Mouse (Mus musculus): ENCODE measurements around the gene Disp3.

The Disp3 gene

DNA sequence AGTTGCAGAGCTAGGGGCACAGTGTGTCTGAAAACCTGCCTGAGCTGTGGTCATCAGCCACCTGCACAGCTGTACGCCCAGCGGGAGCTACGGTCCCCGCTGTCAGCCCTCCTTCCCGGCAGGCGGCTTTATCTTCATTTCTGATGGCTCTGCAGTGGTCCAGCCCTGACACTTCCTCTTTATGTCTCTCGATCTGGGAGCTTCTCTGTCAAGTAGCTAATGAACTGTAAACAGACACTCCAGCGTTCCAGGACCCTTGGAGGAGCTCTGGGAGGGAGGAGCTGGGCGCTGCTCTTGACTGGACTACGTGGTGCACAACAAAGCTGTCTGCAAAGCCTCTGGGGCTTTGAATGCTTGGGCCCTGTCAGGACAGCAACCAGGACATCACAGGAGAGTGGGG, 67.1 kb downstream of the Disp3 start:
- DNase-seq (ENCODE audit: low spot score): peak; percentile 63

DNA sequence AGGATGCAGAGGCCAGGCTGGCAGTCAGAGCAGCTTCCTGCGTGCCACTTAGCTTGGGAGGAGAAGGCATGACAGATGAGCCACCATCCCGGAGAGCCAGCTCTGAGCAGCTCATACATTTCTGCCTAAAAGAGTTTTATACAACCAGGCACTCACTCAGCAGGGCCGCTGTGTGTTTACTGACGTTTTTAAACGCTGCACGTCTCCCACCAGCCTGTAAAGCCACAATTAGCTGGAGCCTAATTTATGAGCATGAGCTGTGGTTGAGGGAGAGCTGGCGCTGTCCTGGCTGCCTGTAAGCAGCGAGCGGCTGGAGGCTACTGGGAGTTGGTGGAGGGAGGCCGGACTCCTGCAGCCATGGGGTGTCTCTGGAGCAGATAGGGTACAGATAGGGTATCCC, 69.5 kb downstream of the Disp3 start:
- DNase-seq (ENCODE audit: low spot score): no peak

GRCm38 (mm10) chr4:148215264-148215900, 72.4 kb downstream of the Disp3 start:
- DNase-seq (ENCODE audit: low spot score): peak; percentile 65

- DNase-seq (ENCODE audit: low spot score): peak; percentile 35
Observed at GRCm38 (mm10) chr4:148214460-148215136, 73.2 kb downstream of the Disp3 start.

- DNase-seq (ENCODE audit: low spot score): no peak
Observed at GRCm38 (mm10) chr4:148204873-148205232, 82.9 kb downstream of the Disp3 start.

DNA sequence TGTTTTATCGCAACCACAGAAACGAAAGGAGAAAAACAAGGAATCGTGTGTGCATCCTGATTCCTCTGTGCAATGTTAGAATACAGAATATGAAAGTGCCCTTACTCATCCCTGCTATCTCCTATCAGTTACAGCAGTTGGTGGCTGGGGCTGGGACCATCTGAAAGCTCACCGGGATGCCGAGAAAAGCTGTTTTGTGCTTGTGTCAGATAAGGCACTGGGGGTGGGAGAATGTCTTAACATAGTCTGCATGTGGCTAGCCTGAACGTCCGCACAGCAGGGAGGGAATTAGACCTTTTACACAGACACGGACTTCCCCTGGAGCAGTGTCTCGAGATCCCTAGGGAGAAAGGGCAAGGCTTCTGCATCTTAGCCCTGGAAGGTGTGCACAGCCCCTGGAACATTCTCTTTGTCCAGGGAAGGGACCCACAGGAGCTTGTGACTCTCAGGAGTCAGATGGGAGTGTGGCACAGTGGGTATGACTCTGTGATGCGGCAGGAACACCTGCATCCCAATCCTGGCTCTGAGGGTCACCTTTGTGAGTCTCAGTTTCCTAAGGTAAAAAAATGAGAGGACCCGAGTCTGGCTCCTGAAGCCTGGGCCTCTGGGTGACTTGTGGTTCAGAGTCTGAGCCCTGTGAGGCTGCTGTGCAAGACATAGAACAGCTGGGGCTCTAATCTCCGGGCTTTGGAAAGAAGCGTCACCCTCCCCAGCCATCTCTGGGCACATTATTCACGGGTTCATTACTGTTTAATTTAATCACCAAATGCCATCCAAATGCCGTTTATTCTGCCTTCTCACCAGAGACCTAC, 83.5 kb downstream of the Disp3 start:
- DNase-seq (ENCODE audit: low spot score): no peak

GRCm38 (mm10) chr4:148203557-148203956, 84.2 kb downstream of the Disp3 start:
- DNase-seq (ENCODE audit: low spot score): no peak

DNA sequence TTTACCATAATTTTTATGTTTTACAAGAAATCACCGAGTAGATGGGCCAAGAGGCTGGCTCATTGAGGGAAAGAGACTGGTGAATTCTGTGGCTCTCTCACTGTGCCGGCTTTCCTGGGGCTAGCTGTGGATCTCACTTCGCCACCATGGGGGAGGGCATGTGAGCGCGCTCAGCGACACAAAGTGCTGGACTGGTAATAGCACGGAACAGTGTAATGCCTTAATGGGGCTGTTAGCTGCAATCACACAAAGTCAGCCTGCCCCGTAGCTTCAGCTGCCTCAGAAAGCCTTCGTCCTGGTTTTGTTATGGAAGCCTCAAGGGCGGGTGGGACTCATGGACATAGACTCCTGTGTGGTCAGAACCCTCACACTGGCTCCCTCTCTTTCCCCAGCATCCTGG, 89.0 kb downstream of the Disp3 start:
- no peak for DNase-seq (ENCODE audit: low spot score)

GRCm38 (mm10) chr4:148194400-148194799, 93.4 kb downstream of the Disp3 start:
- no peak for DNase-seq (ENCODE audit: low spot score)

DNA sequence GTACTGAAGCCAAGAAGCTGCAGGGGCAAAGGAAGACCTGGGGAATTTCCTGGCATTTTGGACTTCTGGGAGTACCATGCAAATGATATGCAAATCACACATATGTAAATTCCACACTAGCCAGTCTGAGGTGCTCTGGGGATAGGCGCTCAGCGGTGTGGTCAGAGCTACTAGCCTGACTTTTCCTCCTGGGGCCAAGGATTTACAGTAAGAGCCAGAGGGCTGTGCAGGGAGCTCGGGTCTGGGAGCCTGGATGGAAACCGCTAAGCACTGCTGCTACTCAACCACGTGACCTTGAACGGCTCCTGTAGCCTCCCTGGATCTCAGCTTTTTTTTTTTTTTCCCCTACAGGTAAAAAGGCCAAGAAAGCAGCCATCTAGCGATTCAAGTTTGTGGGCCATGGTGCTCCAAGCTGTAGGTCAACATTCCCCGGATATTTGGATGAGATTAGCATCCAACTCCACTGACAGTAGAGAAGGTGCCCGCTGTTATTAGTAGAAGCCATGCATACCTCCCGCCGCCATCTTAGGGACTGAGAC, 95.0 kb downstream of the Disp3 start:
- no peak for DNase-seq (ENCODE audit: low spot score)

Data from retina, embryonic 14.5 days (tissue).